ENCODE assay signal across 20 mouse cellular contexts in the genomic region with DNA sequence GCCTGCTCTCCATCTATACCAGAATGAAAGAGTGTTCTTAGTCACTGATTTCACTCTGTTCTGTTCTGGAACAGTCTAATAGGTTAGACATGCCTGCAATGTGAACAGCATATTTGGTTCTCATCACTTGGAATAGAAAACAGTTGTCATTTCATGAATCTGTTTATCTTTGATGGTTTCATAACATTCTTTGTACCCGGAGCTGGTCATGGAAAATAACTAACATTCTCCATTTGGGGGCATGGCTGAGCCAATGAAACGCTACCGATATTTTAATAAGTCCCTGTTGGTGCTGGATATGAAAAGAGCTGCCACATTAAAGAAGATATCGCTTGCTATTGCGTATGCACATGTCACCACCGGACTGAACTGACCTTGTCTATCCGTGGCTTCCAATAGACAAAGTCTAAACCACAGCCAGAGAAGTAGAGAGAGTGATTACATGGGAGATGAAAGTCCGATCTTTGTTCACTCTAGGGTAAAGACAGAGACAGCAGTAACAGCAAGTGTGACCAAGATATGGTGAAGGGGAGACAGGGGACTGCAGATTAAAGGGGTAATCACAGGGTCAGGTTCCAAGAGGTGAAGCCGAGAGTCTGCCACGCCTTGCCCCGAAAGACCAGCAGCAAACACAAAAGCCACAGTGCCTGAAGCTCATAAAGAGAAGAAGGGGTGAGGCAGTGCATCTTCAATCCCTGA.
DNase-seq lines count a peak whose midpoint lies in the region; ATAC-seq and TF ChIP-seq lines count a peak whose summit lies in the region.
"Had no signal": no experiment of that assay in that cellular context is flagged by ENCODE, and none has a peak within 500 bp of the region (broad histone marks: within the 10 kb centered on the region; RNA-seq: fewer than 3 reads in every experiment).

No protein-coding gene starts in this region.

- H3K9ac ChIP-seq in lung, embryonic 14.5 days, result no peak overlapping the region
- H3K9ac ChIP-seq: forebrain, embryonic 15.5 days; heart, embryonic 15.5 days; hindbrain, embryonic 13.5 days had no signal

- no peaks in the 10 kb centered on the region for H3K36me3 ChIP-seq in kidney, adult 2 months (ENCODE audit: control insufficient read depth, insufficient read depth, low read length)
- no peaks in the 10 kb centered on the region for H3K36me3 ChIP-seq in lung, embryonic 14.5 days (ENCODE audit: insufficient read depth)
- H3K36me3 ChIP-seq: forebrain, embryonic 15.5 days; G1E; heart, embryonic 15.5 days; hindbrain, embryonic 13.5 days had no signal

- DNase-seq in kidney, adult 2 months, result peak; percentile 7
- no peak for DNase-seq in kidney, postnatal 25 days
- DNase-seq in lung, embryonic 14.5 days, result peak; percentile 48
- DNase-seq in lung, postnatal 14 days, result no peak
- DNase-seq in Muller cell, postnatal 12 days (ENCODE audit: inconsistent ontology term), result peak; percentile 72
- DNase-seq in lung, postnatal 25 days (ENCODE audit: low spot score), result peak; percentile 19
- no peak for DNase-seq in right cerebral cortex, postnatal 10 days (ENCODE audit: low spot score in 2 of 2)
- DNase-seq: adrenal gland, postnatal 25 days; cerebellum, adult 2 months; cerebellum, postnatal 10 days; gastrocnemius, postnatal 36 days; heart, adult 2 months; heart, postnatal 14 days had no signal

- H3K4me1 ChIP-seq in kidney, adult 2 months (ENCODE audit: control insufficient read depth, insufficient read depth, low read length), result 0 out of 2 replicates have a peak, but pooled peaks cover 4% of the 10 kb centered on the region
- H3K4me1 ChIP-seq in lung, embryonic 14.5 days (ENCODE audit: insufficient read depth), result peaks cover 19% of the 10 kb centered on the region; the same call in 1 of the 2 replicates

- no peak for TF ChIP-seq CTCF in kidney, adult 2 months (conservative IDR thresholded peaks at IDR 0.05; ENCODE audit: insufficient read depth, insufficient read length, low read depth, low read length)
- TF ChIP-seq CTCF in lung, embryonic 14.5 days (IDR thresholded peaks at IDR 0.05; ENCODE audit: low read depth), result no peak

- no peaks in the 10 kb centered on the region for H3K9me3 ChIP-seq in lung, embryonic 14.5 days (ENCODE audit: low read depth, low read length)
- H3K9me3 ChIP-seq: forebrain, embryonic 15.5 days; G1E; heart, embryonic 15.5 days; hindbrain, embryonic 13.5 days had no signal

- H3K27ac ChIP-seq in kidney, adult 2 months (ENCODE audit: insufficient read depth, low read depth, low read length), result no peak overlapping the region
- H3K27ac ChIP-seq in lung, embryonic 14.5 days (ENCODE audit: low read depth), result no peak overlapping the region
- H3K27ac ChIP-seq: forebrain, embryonic 15.5 days; heart, adult 2 months; heart, embryonic 15.5 days; hindbrain, embryonic 13.5 days; hindbrain, postnatal 0 days had no signal

- no peaks in the 10 kb centered on the region for H3K27me3 ChIP-seq in kidney, adult 2 months (replicated peaks; ENCODE audit: control insufficient read depth, insufficient read depth, low read length)
- H3K27me3 ChIP-seq in lung, embryonic 14.5 days (ENCODE audit: insufficient read depth, low read length), result no peaks in the 10 kb centered on the region
- H3K27me3 ChIP-seq: forebrain, embryonic 15.5 days; heart, embryonic 15.5 days; hindbrain, embryonic 13.5 days had no signal

- ATAC-seq in lung, embryonic 14.5 days (ENCODE audit: insufficient read depth), result no peak
- ATAC-seq: CD4-positive, CD25-positive, alpha-beta regulatory T cell, adult 4 months; forebrain, embryonic 15.5 days; hindbrain, postnatal 0 days had no signal

- H3K4me2 ChIP-seq in lung, embryonic 14.5 days, result no peak overlapping the region
- H3K4me2 ChIP-seq: forebrain, embryonic 15.5 days; heart, embryonic 11.5 days; heart, embryonic 15.5 days; hindbrain, embryonic 13.5 days had no signal

- H3K4me3 ChIP-seq in kidney, adult 2 months (ENCODE audit: insufficient read depth, low read depth, low read length), result no peak overlapping the region
- no peak overlapping the region for H3K4me3 ChIP-seq in lung, embryonic 14.5 days (ENCODE audit: low read depth, low read length)
- H3K4me3 ChIP-seq: forebrain, embryonic 15.5 days; heart, adult 2 months; heart, embryonic 15.5 days; hindbrain, embryonic 13.5 days had no signal

- no peak for TF ChIP-seq POLR2A in kidney, adult 2 months (IDR thresholded peaks at IDR 0.05; ENCODE audit: low read depth, low read length)

- 85% methylated on average over 11 of the region's 11 CpGs for WGBS in kidney, adult 2 months
- 73% methylated on average over 11 of the region's 11 CpGs for WGBS in lung, embryonic 14.5 days

Comparison
In these comparisons a context has a peak if more than half of its experiments do, and no peak if none do; other contexts are left out.
1. DNase-seq: peak in kidney, adult 2 months (single experiment), lung, embryonic 14.5 days (single experiment), Muller cell, postnatal 12 days (single experiment) and lung, postnatal 25 days (single experiment); none in kidney, postnatal 25 days (0 of 2), lung, postnatal 14 days (single experiment) and right cerebral cortex, postnatal 10 days (0 of 2).